Mouse (Mus musculus) megakaryocyte, adult 5-6 weeks (primary cell): ENCODE measurements at regions not wholly inside any gene's neighbourhood (a gene's known extent, or its start where the extent isn't known, plus 50 kb on each side); places are given as distances from the start of the nearest gene placed in this dataset.

Experiments
- ATAC-seq: 2 replicates; pipeline ENCODE4 v1.8.0; 2016; ENCODE audit warnings: mild to moderate bottlenecking, inconsistent platforms; ENCODE audit not compliant: poor library complexity, severe bottlenecking

- ATAC-seq, result peak; percentile 94
Measured at GRCm38 (mm10) chr4:53386309-53386708, 53.9 kb upstream of the Slc44a1 start.

GRCm38 (mm10) chr4:53384761-53385160, 55.5 kb upstream of the Slc44a1 start:
- ATAC-seq, result peak; percentile 83

- no peak for ATAC-seq
Measured at GRCm38 (mm10) chr4:53384104-53384503, 56.1 kb upstream of the Slc44a1 start.

DNA sequence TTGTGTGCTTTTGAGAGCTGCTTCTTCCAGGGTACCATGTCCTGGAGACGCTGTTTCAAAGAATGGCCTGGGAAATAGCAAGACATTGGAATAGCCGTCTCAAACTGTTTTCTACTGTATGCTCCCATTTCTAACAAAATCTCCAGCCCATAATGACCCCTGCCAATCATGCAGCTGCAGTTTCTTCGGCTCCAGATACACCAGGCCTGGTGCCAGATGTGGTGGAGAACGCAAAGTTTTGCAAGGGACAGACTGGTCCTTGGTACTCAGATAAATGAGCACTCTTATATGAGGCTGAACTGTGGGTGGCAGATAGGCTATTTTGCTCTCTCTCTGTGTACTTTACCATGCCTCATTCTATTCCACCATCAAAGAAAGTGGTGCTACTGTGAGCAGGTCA, 58.2 kb upstream of the Slc44a1 start:
- ATAC-seq, result no peak

- no peak for ATAC-seq
Measured at GRCm38 (mm10) chr4:53379855-53380254, 60.4 kb upstream of the Slc44a1 start.

- no peak for ATAC-seq
Measured at GRCm38 (mm10) chr4:53376995-53377394, 63.2 kb upstream of the Slc44a1 start.

GRCm38 (mm10) chr4:53356374-53356773, 83.8 kb upstream of the Slc44a1 start:
- no peak for ATAC-seq

- no peak for ATAC-seq
Measured at GRCm38 (mm10) chr4:53354961-53355360, 85.3 kb upstream of the Slc44a1 start.

DNA sequence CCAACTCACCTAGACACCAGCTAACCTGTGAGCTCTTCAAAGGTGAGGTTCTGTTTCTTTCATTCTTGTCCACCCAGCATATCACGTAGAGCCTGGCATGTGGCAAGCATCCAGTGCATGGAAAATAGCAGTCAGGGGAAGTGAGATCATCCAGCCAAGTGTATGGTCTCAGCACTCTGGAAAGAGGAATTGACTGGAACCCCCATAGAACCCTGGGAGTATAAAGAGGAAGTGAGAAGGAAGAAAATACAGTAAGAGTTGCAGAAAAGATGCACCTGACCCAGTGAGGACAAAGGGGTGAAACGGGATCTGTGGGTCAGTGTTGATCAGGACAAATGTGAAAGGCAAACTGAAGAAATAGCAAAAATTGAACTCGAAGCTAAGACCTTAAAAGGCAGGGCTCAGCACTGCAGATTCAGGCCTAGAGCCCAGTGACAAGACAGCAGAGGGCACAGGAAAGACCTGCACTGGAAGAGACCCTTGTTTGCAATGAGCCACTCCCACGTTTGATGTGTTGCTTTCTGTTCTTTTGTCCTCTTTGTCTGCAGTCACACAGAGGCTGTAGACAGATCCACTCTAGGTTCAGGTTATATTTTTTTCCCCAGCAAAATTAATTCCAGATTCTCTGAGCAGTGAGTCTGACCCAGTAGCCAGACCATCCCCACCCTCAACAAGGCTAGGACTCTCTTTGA, 86.7 kb upstream of the Slc44a1 start:
- ATAC-seq, result peak; percentile 97

DNA sequence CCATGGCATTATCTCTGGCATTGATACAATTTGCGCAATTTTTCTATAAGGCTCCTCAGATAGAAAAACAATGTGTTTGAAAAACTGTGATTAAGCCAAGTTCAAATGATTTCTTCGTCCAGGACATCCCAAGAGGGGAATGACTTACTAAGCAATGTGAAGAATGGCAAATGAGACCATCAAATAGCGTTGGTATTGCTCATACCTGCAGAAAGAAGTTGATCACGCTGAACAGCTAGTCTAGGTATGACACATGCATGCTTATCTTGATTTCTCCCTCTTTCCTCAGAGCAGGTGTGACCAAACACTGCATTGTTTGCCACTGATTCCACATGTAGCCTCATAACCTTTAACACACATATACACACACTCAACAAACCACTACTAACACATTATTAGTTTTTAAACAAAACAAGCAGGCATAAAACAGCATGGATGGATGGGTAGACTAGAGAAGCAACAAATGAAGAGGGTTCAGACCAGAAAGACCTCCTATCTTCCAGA, 89.1 kb upstream of the Slc44a1 start:
- no peak for ATAC-seq

DNA sequence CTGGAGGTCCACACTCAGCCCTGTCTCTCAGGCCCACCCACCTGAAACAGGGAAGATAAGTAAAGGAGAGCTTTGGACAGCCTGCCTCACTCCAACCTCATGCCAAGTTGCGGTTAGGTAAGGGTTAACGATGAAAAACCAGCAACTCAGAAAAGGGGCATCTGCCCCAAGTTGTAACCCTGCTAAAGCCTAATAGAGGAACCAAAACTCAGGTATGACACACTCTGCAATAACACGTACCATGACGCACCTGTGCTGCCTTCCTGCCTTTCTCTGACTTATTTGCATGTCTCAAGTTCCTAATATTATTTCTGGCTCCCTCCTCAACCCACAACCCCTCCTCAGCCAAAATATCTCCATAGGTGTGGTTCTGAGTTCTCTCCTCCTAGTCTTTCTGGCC, 94.9 kb upstream of the Slc44a1 start:
- no peak for ATAC-seq

DNA sequence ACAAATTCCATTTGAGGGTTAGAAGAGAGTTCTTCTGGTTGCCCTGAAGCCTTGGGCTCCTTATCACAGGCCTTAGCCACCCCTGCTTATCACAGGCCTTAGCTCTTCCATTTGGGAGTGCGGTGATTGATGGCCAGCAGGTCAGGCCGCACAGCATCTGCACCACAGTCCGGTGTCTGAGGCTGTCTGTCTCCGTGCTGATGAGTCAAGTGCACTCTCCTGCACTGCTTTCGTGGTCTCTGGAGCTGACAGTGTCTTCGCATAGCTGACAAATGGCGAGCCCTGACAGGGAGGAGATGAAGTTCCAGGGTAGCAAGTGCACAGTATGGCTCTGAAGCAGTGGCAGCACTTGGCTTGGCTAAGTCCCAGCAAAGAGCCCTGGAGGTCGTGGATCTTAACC, 95.7 kb upstream of the Slc44a1 start:
- ATAC-seq, result no peak

- ATAC-seq, result no peak
Measured at GRCm38 (mm10) chr4:53341181-53341580, 99.0 kb upstream of the Slc44a1 start.

GRCm38 (mm10) chr4:53340021-53340667, 100.1 kb upstream of the Slc44a1 start:
- no peak for ATAC-seq

DNA sequence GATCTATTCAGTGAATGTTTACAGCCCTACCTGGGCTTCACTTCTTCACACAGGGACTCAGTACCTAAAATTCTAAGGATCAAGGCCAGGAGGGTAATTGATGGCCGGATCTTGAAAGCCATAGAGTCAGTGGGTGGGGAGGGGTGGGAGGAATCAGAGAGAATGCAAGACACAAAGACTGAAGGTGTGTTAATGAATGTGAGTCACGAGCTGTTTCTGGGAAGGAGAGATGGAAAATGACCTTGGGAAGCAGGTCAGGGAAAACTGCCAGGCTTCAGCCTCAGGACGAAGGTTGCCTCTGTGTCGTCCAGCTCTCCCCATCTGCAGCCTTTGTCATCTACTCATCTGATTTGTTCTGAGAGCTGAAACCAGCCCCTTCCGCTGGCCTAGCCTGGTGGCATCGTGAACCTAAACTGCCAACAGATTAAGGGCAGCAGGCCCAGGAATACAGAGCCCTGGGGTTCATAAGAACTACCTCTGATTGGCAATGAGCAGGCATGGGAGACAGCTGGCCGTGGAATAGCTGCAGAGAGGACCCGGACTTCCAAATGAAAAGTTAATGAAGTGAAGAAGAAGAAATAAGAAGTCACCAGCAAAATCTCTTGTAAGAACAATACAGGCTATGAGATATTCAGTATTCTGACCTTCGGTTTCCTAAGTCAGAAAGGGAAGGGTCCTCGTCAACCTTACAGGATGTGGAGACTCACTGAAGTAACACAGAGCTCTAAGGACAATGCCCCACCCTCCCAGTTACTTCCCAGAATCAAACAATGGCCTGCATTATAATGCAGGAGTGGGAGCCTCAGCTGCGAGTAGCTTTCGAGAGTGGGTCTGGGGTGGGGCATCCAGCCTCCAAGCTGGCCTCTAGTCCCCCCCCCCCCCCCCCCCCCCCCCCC, 100.8 kb upstream of the Slc44a1 start:
- no peak for ATAC-seq

DNA sequence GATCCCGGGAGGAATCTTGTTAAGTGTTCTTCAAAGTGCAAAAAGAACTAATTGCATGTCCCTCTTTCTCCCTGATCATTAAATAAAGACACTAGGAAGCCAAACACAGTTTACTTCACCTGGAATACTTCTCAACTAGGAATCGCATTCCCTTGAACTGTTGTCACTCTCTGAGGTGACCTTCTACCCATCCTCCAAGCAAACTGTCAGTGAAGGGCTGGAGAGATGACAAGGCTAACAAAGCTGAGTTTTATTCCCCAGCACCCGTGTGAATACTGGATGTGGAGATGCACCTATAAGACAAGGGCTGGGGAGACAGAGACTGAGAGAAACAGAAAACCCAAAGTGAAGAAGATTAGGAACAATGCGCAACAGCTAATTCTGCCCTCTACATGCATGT, 101.7 kb upstream of the Slc44a1 start:
- no peak for ATAC-seq

DNA sequence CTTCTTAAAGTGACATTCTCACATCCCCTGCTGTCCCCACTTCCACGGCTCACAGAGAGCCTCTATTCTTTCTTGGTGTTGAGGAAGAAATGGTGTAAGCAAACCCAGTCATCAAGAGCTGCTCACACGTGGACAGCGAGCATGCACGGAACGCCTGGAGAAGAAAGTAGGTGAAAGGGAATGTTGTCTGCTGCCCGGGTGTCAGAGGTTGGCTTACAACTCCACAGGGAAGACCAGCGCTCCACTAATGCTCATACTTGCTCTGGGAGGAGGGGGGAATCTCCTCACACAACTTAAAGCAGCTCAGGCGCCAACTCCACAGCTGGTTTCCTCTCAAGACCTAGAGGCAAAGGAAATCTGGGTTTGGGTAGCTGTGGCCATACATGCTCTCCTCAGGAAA, 102.4 kb upstream of the Slc44a1 start:
- ATAC-seq, result no peak

DNA sequence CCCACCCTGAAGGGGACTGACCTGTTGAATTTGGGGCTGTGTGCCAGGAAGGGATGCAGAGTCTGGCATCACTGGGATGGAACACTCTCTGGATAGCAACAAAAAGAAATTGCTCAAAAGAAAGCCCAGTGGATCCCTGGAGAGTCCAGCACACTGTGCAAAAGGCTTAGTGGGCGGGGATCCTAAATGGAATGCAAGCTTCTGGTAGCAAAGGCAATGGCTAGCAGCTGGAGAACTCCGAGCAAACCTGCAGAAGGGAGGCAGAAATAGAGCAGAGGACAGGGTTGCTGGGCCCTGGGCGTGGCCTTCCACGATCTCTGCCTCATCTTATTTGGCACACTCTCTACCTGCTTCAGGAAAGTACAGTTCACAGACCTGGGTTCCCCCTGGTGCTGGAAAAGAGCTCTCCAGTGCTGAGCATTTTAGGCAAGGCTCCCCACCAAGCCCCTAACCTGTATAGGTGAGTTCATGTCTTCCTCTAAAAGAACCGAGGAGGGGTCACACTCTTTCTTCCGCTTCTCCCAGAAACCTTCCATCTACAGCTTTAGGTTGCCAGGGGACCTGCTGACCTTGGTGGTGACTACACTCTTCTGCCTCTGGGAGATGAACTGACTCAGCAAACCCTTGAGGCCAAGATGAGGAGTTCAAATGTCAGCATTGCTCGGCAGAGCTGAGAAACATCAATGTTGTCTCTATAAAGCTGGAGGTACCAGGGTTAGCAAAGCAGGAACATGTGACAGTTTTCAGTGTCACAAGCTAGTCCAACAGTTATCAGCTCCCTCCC, 112.6 kb upstream of the Slc44a1 start:
- ATAC-seq, result no peak

DNA sequence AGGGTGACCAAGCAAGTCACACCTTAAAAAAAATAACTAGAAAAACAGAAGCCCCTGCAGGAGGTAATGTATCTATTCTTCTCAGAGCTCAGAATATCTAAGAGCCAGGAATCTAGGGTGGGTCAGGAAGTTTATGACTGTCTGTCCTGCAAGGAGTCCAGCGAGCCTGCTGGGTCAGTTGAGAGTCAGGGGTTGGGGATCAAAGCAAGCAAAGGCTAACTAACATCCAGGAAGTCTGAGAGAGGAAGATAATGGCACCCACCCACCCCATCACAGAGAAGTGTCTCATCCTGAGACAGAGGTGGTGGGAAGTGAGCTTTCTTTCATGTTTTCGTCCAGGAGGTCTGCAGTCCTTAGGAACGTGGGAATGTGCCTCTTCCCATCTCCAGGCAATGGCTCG, 116.4 kb upstream of the Slc44a1 start:
- no peak for ATAC-seq

DNA sequence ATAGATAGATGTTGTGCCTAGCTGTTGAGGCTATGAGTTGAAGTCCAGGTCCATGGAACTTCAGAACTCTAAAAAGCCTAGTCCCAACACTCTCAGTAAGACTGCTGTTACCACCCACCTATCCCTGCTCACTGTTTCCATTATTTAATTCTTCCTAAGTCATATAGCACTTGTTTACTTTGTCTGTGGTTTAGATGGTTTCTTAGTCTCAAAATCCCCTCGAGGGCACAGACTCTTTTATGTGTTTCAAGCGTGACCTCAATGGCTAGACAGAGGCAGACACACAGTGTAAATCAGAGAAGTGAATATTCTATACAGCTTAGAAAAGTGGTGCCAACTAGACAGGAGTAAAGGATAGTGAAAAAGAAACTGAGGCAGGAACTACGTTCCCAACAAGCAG, 117.0 kb upstream of the Slc44a1 start:
- no peak for ATAC-seq

GRCm38 (mm10) chr4:53322484-53322883, 117.7 kb upstream of the Slc44a1 start:
- no peak for ATAC-seq
